Mouse (Mus musculus): ENCODE results near the gene Pum1. TPM values are rescaled to one million over a fixed set of nuclear protein-coding genes. Genes with fewer than 3 reads are reported as not detected.

Gene Pum1
- total and polyA plus RNA-seq, 2 experiments from 2014 or later, result 30.1 to 62.4 TPM

DNA sequence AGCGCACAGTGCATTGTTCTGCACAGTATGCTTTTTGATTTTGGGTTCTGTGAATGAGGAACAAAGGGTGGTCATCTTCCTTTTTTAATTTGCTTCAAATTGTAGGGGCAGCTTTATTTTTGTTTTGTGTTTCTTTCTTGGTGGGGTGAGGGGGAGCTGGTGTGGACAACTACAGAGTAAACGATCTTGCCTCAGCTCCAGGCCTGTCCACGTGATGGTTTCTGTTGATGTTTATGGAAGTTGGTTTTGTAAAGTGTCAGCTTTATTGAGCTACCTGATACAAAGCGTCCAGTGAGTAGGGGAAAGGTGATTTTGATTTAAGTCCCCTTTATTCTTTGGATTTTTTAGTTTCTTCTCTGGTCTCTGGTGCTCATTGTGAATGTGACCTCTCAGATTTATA lies 72.8 kb downstream of the Pum1 start:
- Histone ChIP-seq H3K4me3 (ENCODE audit: low read depth, low read length) (no peak overlapping the region), H3K36me3 (replicated peaks; ENCODE audit: control insufficient read depth, insufficient read depth, low read length) (peaks cover 18% of the 10 kb centered on the region), H3K9me3 (replicated peaks; ENCODE audit: control insufficient read depth, low read length) (no peaks in the 10 kb centered on the region), H3K27me3 (ENCODE audit: control insufficient read depth, insufficient read depth, low read length) (no peaks in the 10 kb centered on the region), H3K4me1 (ENCODE audit: control insufficient read depth, insufficient read depth) (no peaks in the 10 kb centered on the region), H3K27ac (ENCODE audit: low read depth) (no peak overlapping the region), H3K4me2 (ENCODE audit: low read depth, low read length) (no peak overlapping the region), H3K9ac (replicated peaks; ENCODE audit: low read depth, low read length) (no peak overlapping the region)
- TF ChIP-seq CTCF (IDR thresholded peaks at IDR 0.05; ENCODE audit: low read depth) (no peak), EP300 (IDR thresholded peaks at IDR 0.05; ENCODE audit: low read depth) (no peak)
- WGBS, result 71% methylated on average over 4 of the region's 4 CpGs
- ATAC-seq (ENCODE audit: insufficient read depth, low read depth) (no peak), DNase-seq (ENCODE audit: low spot score) (no peak)

DNA sequence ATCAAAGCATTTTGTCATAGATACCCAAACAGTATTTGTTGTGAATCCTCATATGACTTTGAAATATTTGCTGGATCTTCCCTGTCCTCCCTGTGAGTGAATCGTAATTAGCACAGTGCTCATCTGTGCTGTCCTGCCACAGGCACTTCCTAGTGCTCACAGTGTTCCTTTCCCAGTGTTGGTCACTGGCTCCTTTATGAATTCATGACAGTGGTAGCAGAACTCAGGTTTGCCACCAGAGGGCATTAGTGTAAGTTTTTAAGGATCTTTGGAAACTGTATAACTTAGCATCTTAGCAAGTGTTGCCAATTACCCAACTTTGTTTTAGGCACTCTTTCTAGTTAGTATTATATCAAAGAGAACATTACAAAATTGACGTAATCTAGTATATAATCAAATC lies 75.4 kb downstream of the Pum1 start:
- Histone ChIP-seq H3K9ac (replicated peaks; ENCODE audit: low read depth, low read length) (no peak overlapping the region), H3K9me3 (replicated peaks; ENCODE audit: control insufficient read depth, low read length) (no peaks in the 10 kb centered on the region), H3K4me2 (ENCODE audit: low read depth, low read length) (no peak overlapping the region), H3K4me3 (ENCODE audit: low read depth, low read length) (no peak overlapping the region), H3K27ac (ENCODE audit: low read depth) (no peak overlapping the region), H3K27me3 (ENCODE audit: control insufficient read depth, insufficient read depth, low read length) (no peaks in the 10 kb centered on the region), H3K36me3 (replicated peaks; ENCODE audit: control insufficient read depth, insufficient read depth, low read length) (peaks cover 31% of the 10 kb centered on the region), H3K4me1 (ENCODE audit: control insufficient read depth, insufficient read depth) (no peaks in the 10 kb centered on the region)
- ATAC-seq (ENCODE audit: insufficient read depth, low read depth), result peak; percentile 74
- peak; percentile 67 for TF ChIP-seq CTCF (IDR thresholded peaks at IDR 0.05; ENCODE audit: low read depth)
- TF ChIP-seq EP300 (IDR thresholded peaks at IDR 0.05; ENCODE audit: low read depth), result no peak
- WGBS, result 60% methylated on average over 2 of the region's 2 CpGs
- peak; percentile 67 for DNase-seq (ENCODE audit: low spot score)

DNA sequence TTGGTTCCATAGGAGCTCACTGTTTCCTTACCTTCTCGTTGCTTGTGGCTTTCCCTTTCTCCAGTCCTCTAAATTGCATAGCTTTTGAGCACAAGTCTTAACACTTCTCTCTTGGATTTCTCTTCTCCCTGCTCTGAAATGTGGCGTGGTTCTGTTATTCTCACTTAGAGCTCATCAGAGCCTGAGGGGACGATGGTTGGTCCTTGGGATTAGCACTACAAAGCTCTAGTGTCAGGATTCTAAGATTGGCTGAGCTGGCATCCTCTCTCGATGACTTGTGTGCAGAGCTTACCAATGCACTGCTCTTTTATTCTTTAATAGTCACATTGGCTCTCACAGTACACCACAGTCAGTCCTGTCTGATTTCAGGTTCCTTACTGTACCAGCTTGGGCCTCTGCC lies 80.9 kb downstream of the Pum1 start:
- H3K4me1 ChIP-seq (ENCODE audit: control insufficient read depth, insufficient read depth), result 0 out of 2 replicates have a peak, but pooled peaks cover 5% of the 10 kb centered on the region
- no peak for ATAC-seq (ENCODE audit: insufficient read depth, low read depth)
- no peak for DNase-seq (ENCODE audit: low spot score)
- H3K4me2 ChIP-seq (ENCODE audit: low read depth, low read length), result no peak overlapping the region
- TF ChIP-seq CTCF (IDR thresholded peaks at IDR 0.05; ENCODE audit: low read depth) (no peak), EP300 (IDR thresholded peaks at IDR 0.05; ENCODE audit: low read depth) (no peak)
- H3K27me3 ChIP-seq (ENCODE audit: control insufficient read depth, insufficient read depth, low read length), result no peaks in the 10 kb centered on the region
- no peak overlapping the region for H3K9ac ChIP-seq (replicated peaks; ENCODE audit: low read depth, low read length)
- H3K4me3 ChIP-seq (ENCODE audit: low read depth, low read length), result no peak overlapping the region
- 75% methylated on average over 4 of the region's 4 CpGs for WGBS
- peaks cover 80% of the 10 kb centered on the region for H3K36me3 ChIP-seq (replicated peaks; ENCODE audit: control insufficient read depth, insufficient read depth, low read length)
- no peak overlapping the region for H3K27ac ChIP-seq (ENCODE audit: low read depth)
- no peaks in the 10 kb centered on the region for H3K9me3 ChIP-seq (replicated peaks; ENCODE audit: control insufficient read depth, low read length)

- no peak for TF ChIP-seq EP300 (IDR thresholded peaks at IDR 0.05; ENCODE audit: low read depth)
- Histone ChIP-seq H3K36me3 (replicated peaks; ENCODE audit: control insufficient read depth, insufficient read depth, low read length) (peaks cover 93% of the 10 kb centered on the region), H3K4me1 (ENCODE audit: control insufficient read depth, insufficient read depth) (peaks cover 6% of the 10 kb centered on the region; the same call in 1 of the 2 replicates), H3K27ac (ENCODE audit: low read depth) (no peak overlapping the region), H3K9ac (replicated peaks; ENCODE audit: low read depth, low read length) (no peak overlapping the region), H3K9me3 (replicated peaks; ENCODE audit: control insufficient read depth, low read length) (no peaks in the 10 kb centered on the region), H3K4me3 (ENCODE audit: low read depth, low read length) (no peak overlapping the region), H3K27me3 (ENCODE audit: control insufficient read depth, insufficient read depth, low read length) (no peaks in the 10 kb centered on the region), H3K4me2 (ENCODE audit: low read depth, low read length) (no peak overlapping the region)
- ATAC-seq (ENCODE audit: insufficient read depth, low read depth) (no peak; the same call in 1 of the 2 replicates), DNase-seq (ENCODE audit: low spot score) (no peak)
- 67% methylated on average over 5 of the region's 5 CpGs for WGBS
Measured at GRCm38 (mm10) chr4:130745561-130746306, 82.6 kb downstream of the Pum1 start.

- no peak for ATAC-seq (ENCODE audit: insufficient read depth, low read depth)
- no peak for TF ChIP-seq EP300 (IDR thresholded peaks at IDR 0.05; ENCODE audit: low read depth)
- TF ChIP-seq CTCF (IDR thresholded peaks at IDR 0.05; ENCODE audit: low read depth), result no peak
Measured at GRCm38 (mm10) chr4:130749566-130749965, 86.4 kb downstream of the Pum1 start.

DNA sequence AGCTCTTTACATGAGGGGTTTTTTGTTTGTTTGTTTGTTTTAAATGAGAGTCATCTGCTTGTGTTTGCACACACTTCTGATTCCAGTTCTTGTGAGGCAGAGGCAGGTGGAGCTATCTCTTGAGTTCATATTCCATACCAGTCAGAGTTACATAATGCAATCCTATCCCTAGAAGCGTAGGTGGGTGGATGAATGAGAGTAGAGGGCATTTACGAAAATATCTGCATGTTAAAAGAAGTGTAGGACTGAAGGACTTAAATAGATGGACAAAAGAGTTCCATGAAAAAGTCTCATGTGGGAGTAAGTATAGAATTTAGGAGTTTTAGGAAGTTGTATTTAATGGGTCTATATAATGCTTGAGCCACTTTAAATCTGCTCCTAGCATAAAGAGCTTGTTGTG lies 88.8 kb downstream of the Pum1 start:
- H3K27ac ChIP-seq (ENCODE audit: low read depth), result no peak overlapping the region
- ATAC-seq (ENCODE audit: insufficient read depth, low read depth) (no peak), DNase-seq (ENCODE audit: low spot score) (no peak)
- TF ChIP-seq CTCF (IDR thresholded peaks at IDR 0.05; ENCODE audit: low read depth) (no peak), EP300 (IDR thresholded peaks at IDR 0.05; ENCODE audit: low read depth) (no peak)
- peaks cover 82% of the 10 kb centered on the region for H3K36me3 ChIP-seq (replicated peaks; ENCODE audit: control insufficient read depth, insufficient read depth, low read length)
- no peak overlapping the region for H3K9ac ChIP-seq (replicated peaks; ENCODE audit: low read depth, low read length)
- H3K4me3 ChIP-seq (ENCODE audit: low read depth, low read length), result no peak overlapping the region
- H3K4me2 ChIP-seq (ENCODE audit: low read depth, low read length), result no peak overlapping the region
- H3K4me1 ChIP-seq (ENCODE audit: control insufficient read depth, insufficient read depth), result peaks cover 28% of the 10 kb centered on the region
- H3K27me3 ChIP-seq (ENCODE audit: control insufficient read depth, insufficient read depth, low read length), result no peaks in the 10 kb centered on the region
- 80% methylated on average over 2 of the region's 2 CpGs for WGBS
- H3K9me3 ChIP-seq (replicated peaks; ENCODE audit: control insufficient read depth, low read length), result no peaks in the 10 kb centered on the region

More at GRCm38 (mm10) chr4:130749566-130749965, 86.4 kb downstream of the Pum1 start:
- Histone ChIP-seq H3K9ac (replicated peaks; ENCODE audit: low read depth, low read length) (no peak overlapping the region), H3K27ac (ENCODE audit: low read depth) (no peak overlapping the region), H3K27me3 (ENCODE audit: control insufficient read depth, insufficient read depth, low read length) (no peaks in the 10 kb centered on the region), H3K4me1 (ENCODE audit: control insufficient read depth, insufficient read depth) (peaks cover 22% of the 10 kb centered on the region; the same call in 1 of the 2 replicates), H3K36me3 (replicated peaks; ENCODE audit: control insufficient read depth, insufficient read depth, low read length) (peaks cover 93% of the 10 kb centered on the region), H3K9me3 (replicated peaks; ENCODE audit: control insufficient read depth, low read length) (no peaks in the 10 kb centered on the region), H3K4me2 (ENCODE audit: low read depth, low read length) (no peak overlapping the region), H3K4me3 (ENCODE audit: low read depth, low read length) (no peak overlapping the region)
- WGBS, result 64% methylated on average over 7 of the region's 7 CpGs
- no peak for DNase-seq (ENCODE audit: low spot score)

All from heart, postnatal 0 days (tissue).